Comparison of ENCODE assay signal across 8 mouse cellular contexts in the genomic region with DNA sequence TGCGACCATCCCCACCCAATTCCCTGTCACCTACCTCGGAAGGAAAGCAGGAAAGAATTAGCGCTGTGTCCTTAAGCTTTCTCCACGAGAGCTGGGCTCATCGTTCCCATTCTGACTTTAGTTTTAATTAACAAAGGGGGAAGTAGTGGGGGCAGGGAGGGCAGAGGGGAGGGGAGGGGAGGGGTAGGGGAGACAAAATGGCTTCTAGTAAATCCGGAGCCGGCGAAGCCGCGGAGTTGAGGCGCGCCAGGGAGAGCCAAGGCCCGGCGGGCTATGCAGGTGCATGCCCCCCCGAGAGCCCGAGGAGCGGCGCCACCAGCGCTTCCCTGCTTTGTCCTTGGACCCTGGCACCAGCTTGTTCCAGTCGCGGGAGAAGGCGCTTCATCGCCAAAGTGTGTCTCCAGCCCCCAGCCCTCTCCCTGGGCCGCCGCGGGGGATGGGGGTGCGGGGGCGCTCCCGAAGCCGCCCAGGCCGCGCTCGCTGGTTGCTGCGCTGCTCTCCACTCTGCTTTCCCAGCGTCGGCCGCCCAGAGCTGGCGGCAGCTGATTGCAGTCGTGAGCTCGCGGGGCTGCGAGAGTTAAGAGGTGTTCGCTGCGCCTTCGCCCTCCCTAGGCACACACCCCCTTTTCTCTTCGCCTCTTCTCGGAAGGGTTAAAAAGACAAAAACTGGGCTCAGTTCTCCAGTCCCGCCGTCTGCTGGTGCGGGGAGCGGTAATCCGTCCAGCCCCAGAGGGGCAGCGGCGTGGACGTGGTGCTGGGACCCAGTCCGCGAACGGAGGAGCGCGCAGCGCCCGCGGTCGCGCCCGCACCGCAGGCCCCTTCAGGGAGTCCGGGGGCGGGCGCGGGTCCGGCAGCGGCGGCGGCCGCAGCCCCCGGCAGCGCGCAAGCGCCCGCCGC. TPM values are rescaled to one million over a fixed set of nuclear protein-coding genes. Genes with fewer than 3 reads are reported as not detected.
DNase-seq lines count a peak whose midpoint lies in the region; ATAC-seq lines count a peak whose summit lies in the region.

No protein-coding gene starts in this region.

- ATAC-seq in heart, embryonic 15.5 days (replicated peaks; ENCODE audit: insufficient number of reproducible peaks, insufficient read depth, low FRiP score, low read depth), result peak; percentile 33; the same call in 1 of the 2 replicates
- ATAC-seq in midbrain, embryonic 12.5 days (ENCODE audit: low FRiP score, low read depth), result peak; percentile 51

- peak; percentile 43 to 51 for DNase-seq in adrenal gland, adult 18-20 months (ENCODE audit: low spot score in 2 of 2)
- no peak for DNase-seq in adrenal gland, postnatal 4 days (ENCODE audit: low spot score in 2 of 2)
- DNase-seq in urinary bladder, postnatal 25 days (ENCODE audit: low spot score), result peak; percentile 16
- no peak for DNase-seq in urinary bladder, postnatal 10 days (ENCODE audit: low spot score)
- peak; percentile 52 to 67 for DNase-seq in left cerebral cortex, postnatal 36 days (ENCODE audit: low spot score in 2 of 2)
- peak; percentile 71 for DNase-seq in testis, postnatal 10 days (ENCODE audit: low spot score)

- 2% methylated on average over 67 of the region's 82 CpGs for WGBS in heart, embryonic 15.5 days
- WGBS in midbrain, embryonic 12.5 days, result under 1% methylated on average over 80 of the region's 82 CpGs

- no peak overlapping the region for H3K27ac ChIP-seq in heart, embryonic 15.5 days
- peak overlapping the region; percentile 94 for H3K27ac ChIP-seq in midbrain, embryonic 12.5 days (replicated peaks)

- H3K4me1 ChIP-seq in heart, embryonic 15.5 days (replicated peaks), result peaks cover 22% of the 10 kb centered on the region
- H3K4me1 ChIP-seq in midbrain, embryonic 12.5 days, result peaks cover 54% of the 10 kb centered on the region

- peaks cover 19% of the 10 kb centered on the region for H3K27me3 ChIP-seq in heart, embryonic 15.5 days
- H3K27me3 ChIP-seq in midbrain, embryonic 12.5 days, result peaks cover 40% of the 10 kb centered on the region

- no peaks in the 10 kb centered on the region for H3K36me3 ChIP-seq in heart, embryonic 15.5 days
- peaks cover 9% of the 10 kb centered on the region for H3K36me3 ChIP-seq in midbrain, embryonic 12.5 days

- peak overlapping the region; percentile 65 for H3K4me3 ChIP-seq in heart, embryonic 15.5 days
- H3K4me3 ChIP-seq in midbrain, embryonic 12.5 days, result peak overlapping the region; percentile 81

- H3K9me3 ChIP-seq in heart, embryonic 15.5 days (replicated peaks), result no peaks in the 10 kb centered on the region
- H3K9me3 ChIP-seq in midbrain, embryonic 12.5 days, result no peaks in the 10 kb centered on the region

- intact Hi-C loops in left cerebral cortex, postnatal 36 days (cut with DNase I), result loop anchor here (5.0 to 10.0 kb wide), 4 partner anchors 75 to 313 kb away; no protein-coding TSS in a partner anchor

- peak overlapping the region; percentile 99 for H3K4me2 ChIP-seq in heart, embryonic 15.5 days
- H3K4me2 ChIP-seq in midbrain, embryonic 12.5 days (replicated peaks), result peak overlapping the region; percentile 99

- peak overlapping the region; percentile 74 for H3K9ac ChIP-seq in heart, embryonic 15.5 days
- peak overlapping the region; percentile 95 for H3K9ac ChIP-seq in midbrain, embryonic 12.5 days (replicated peaks)

RNA-seq across cellular contexts. Expression of gene Lrrc4, which starts 0.6 kb away (rescaled TPM):
- total RNA-seq in adrenal gland, adult 18-20 months (2021), result 10 to 100 TPM; 10.2 to 12.0 TPM
- total RNA-seq in adrenal gland, postnatal 4 days (2021), result 1 to 10 TPM; 6.4 to 7.0 TPM
- polyA plus RNA-seq in heart, embryonic 15.5 days (2015; fragmentation: Nextera tagmentation; extraction: Ambion mirVana), result 0.30 and 0.51 TPM in 2 replicates
- total RNA-seq in left cerebral cortex, postnatal 36 days (2021), result 100 to 1,000 TPM in 1 of 2 experiments, 10 to 100 TPM in 1; 95.8 to 105 TPM
- polyA plus RNA-seq in midbrain, embryonic 12.5 days (2016; fragmentation: Nextera tagmentation; extraction: Ambion mirVana), result 3.8 TPM in 2 replicates

Comparison
In these comparisons a context has a peak if more than half of its experiments do, and no peak if none do; other contexts are left out.
1. DNase-seq: peak in adrenal gland, adult 18-20 months (2 of 2), urinary bladder, postnatal 25 days (single experiment), left cerebral cortex, postnatal 36 days (2 of 2) and testis, postnatal 10 days (single experiment); none in adrenal gland, postnatal 4 days (0 of 2) and urinary bladder, postnatal 10 days (single experiment).
2. RNA of gene Lrrc4, which starts 0.6 kb away (total RNA-seq): 95.8 to 105 TPM in left cerebral cortex, postnatal 36 days; 10.2 to 12.0 TPM in adrenal gland, adult 18-20 months and 6.4 to 7.0 TPM in adrenal gland, postnatal 4 days; every median in the first group is over 4 times any median in the second.